Mouse (Mus musculus) B cell, adult 2 months (primary cell): ENCODE data around the gene Nr4a1.
A peak's percentile ranks its signal among the peaks of the same experiment; 100 is the strongest.

ENCODE experiments used
- DNase-seq, 2 experiments: peaks; one replicate each; pipeline ENCODE4 v3.0.0; 2022

Gene Nr4a1

DNA sequence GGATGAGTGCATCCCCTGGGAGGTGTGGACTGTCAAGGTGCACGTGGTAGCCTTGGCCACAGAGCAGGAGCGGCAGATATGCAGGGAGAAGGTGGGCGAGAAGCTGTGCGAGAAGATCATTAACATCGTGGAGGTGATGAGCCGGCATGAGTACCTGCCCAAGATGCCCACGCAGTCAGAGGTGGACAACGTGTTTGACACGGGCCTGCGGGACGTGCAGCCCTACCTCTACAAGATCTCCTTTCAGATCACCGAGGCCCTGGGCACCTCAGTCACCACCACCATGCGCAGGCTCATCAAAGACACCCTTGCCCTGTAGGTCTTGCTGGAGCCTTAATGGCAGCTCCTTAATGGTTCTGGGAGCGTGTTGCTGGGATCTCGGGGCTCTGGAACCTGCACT is 36.3 kb downstream of the Nr4a1 start:
- DNase-seq, result no peak

GRCm38 (mm10) chr15:101292012-101292411 is 37.9 kb downstream of the Nr4a1 start:
- no peak for DNase-seq

DNA sequence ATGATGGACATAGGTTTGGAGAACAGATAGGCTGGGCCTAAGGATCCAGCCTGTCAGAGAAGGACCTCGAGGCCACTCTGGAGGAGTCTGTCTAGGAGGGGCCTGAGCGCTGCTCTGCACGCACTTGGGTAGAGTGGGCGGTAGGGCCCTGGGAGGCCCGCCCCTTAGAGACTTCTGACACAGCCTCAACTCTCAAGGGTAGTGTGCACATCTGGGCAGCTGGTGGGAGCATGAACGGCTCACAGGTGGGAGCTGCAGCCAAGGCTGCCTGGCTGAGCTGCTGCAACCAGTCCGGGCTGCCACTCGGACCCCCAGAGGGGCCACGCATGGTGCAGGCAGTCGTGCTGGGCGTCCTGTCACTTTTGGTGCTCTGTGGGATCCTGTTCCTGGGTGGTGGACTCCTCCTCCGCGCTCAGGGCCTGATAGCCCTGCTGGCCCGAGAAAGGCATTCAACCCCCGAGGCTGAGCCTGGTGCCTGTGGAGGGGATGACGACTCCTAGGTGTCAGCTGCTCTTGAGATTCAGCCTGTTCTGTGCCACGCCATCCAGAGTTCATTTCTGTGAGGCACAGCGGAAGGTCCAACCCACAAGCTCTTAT is 39.1 kb downstream of the Nr4a1 start, which contains the start of gene 6030408B16Rik:
6030408B16Rik (plus strand) TSS at position 188 of the 597 bp plus-strand sequence.
- peak in 1 of 2 experiments; percentile 28 for DNase-seq

DNA sequence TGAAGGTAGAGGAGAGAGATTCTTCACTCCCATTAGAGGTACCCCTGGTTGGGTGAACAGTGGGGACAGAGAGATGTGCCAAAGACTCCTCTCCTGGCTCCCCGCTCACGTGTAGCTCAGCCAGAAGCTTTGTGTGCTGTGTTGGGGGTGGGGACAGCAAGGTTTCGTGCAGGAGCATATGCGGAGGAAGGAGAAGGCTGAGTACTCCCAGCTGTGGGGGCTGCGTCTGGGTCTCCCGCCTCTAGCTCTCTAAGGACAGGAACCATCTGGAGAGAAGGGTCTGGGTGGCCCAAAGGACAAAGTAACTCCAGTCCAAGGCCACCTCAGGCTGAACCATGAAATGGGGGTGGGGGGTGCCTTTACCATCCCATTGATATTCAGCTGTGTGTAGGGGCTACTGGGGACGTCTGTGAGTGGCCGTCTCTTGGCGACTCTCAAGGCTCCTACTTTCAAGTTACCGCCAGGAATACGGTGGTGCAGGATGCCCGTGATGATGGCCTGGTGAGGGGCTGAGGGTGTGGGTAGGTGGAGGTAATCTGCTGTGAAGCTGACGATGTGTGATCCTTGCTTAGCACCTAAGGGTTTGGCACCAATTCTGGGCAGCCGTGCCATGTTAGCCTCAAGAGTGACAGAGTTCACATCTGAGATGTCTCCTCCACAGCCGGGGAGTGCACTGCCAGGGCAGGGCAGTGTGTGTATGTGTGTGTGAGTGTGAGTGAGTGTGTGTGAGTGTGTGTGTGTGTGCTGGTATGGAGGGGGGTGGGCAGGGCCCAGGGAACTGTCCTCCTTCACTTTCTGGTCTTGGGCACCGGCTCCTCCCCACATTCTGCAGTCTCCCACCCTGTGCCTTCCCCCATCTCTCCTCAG is 40.2 kb downstream of the Nr4a1 start:
- DNase-seq, result no peak

- DNase-seq, result no peak
Observed at GRCm38 (mm10) chr15:101295106-101295505, 41.0 kb downstream of the Nr4a1 start.

DNA sequence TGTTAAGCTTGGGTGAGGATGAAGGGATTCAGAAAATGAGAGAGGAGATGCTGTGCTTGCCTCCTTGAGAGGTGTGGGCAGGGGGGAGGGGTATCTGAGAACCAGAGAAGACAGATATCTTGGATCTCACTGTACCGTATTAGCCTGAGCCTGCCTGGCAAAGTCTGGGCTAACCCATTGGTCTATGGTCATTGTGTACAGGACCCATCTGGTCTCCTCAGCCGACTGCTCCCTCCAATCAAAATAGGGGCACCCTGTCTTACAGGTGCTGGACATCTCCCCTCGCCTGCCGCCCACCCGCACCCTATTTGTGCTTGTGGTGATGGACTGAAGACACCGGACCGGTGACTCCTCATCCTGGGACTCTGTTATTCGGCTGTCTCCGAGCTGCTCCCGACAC is 41.5 kb downstream of the Nr4a1 start:
- DNase-seq, result no peak

GRCm38 (mm10) chr15:101296091-101296490 is 42.0 kb downstream of the Nr4a1 start:
- no peak for DNase-seq

DNA sequence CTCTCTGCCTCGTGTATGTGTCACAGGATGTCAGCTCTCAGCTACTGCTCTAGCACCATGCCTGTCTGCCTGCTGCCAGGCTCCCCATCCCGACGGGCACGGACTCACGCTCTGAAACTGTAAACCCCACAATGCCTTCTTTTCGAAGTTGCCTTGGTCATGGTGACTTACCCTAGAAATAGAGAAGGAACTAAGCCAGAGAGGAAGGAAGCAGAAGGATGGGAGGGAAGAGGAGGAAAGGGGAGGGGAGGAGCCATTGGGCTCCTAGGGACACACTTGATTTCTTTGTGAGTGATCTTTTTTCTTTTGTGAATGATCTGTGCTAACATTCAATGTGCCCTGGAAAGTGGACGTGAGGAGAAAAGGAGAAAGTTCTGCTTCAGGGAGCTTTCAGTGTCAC is 43.9 kb downstream of the Nr4a1 start:
- no peak for DNase-seq

DNA sequence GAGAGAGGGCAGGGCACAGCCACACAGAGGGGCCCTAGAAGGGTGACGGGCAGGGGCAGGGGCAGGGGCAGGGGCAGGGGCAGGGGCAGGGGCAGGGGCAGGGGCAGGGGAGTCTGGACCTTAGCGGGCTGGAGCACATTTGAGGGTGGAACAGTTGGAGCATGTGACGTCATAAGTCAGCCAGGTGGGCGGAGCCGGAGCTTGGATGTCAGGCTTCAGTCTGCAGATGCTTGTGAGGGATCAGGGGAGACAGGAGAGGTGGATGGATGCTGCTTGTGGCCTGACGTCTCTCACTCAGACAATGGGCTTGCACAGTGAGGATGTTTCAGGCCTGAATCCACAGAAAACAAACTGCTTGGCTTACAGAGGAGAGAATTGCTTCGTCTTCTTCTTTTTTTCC is 44.5 kb downstream of the Nr4a1 start:
- DNase-seq, result no peak

DNA sequence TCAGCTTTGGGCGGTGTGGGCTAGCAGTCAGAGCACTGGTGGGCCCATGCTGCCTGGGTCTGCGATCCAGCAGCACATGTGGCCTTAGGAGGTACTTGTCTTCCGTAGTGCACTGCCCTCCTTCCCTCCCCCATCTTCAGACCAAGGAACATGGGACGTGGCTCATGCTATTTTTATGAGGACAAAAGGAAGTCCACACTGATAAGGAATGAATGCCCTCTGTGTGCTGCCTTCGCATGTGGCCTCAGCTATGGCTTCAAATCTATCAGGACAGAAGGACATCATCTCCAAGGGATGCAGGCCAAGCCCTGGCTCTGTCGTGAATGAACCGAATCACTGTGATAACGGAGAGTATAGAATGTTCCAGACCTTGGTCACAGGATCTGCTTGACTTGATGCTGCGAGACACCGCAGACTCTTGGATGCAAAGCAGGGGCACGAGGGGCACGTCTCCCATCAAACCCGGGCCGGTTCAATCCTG is 45.5 kb downstream of the Nr4a1 start:
- no peak for DNase-seq

- no peak for DNase-seq
Observed at GRCm38 (mm10) chr15:101300128-101300527, 46.1 kb downstream of the Nr4a1 start.

- no peak for DNase-seq
Observed at GRCm38 (mm10) chr15:101302201-101302600, 48.1 kb downstream of the Nr4a1 start.

- no peak for DNase-seq
Observed at GRCm38 (mm10) chr15:101303830-101304229, 49.8 kb downstream of the Nr4a1 start.

DNA sequence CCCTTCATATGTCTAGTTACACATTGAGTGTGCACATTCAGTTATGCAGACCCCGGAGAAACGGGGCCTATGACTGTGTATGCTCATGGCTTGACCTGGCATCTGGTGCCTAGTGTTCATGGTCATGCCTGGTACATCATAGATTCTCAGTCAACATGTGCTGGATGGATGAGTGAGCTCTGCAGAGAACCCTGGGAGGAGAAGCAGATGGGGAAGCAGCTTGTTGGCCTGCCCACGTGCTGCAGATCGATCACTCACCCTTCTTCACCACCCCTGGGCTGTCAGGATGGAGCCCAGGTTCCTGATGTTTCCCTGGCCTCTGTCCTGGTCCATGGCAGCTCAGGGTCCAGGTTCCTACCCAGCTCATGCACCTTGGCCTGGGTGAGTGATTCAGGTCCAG is 52.4 kb downstream of the Nr4a1 start:
- DNase-seq, result no peak

- DNase-seq, result peak in 1 of 2 experiments; percentile 13
Observed at GRCm38 (mm10) chr15:101308440-101309348, 54.6 kb downstream of the Nr4a1 start.

GRCm38 (mm10) chr15:101309493-101309892 is 55.4 kb downstream of the Nr4a1 start:
- no peak for DNase-seq

DNA sequence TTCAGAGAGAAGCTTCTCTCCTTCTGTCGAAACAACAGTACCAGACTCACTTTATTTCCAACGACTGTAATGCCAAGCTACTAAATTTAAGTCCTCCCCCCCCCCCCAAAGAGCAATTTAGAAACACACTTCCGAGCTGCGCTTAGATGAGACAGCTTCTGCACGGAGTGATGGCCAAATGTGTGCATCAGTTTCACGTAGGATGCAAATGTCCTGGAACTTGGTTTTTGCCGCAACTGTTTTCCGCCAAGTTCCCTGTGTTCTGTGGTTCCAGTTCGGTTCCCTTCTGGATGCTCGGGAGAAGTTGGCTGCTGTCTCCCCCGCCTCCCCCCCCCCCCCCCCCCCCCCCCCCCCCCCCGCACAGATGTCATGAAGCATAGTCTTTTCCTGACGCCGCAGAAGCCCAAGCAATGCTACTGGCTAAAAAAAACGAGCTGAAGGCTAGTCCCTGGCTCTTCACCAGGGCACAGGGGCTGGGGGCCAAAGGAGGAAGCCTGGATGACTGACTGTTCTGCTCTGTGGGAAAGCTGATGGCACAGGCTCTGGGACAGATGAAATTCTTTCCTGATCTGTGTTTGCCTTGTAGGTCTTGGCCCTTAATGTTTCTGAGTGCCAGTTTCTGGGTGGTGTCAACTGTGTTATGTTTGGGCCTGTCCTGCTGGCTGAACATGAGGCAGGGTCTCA is 57.2 kb downstream of the Nr4a1 start:
- DNase-seq, result no peak

DNA sequence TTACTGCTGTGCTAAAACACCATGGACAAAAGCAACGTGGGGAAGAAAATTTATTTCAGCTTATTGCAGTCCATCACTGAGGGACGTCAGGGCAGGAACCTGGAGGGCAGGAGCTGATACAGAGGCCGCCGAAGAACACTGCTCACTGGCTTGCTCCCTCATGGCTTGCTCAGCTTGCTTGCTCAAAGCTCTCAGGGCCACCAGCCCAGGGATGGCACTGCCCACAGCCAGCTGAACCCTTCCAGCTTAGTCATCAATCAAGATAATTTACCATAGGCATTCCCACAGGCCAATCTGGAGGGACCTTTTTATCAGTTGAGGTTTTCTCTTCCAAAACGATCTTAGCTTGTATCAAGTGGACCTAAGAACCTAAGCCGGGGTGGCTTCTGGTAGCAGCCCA is 57.9 kb downstream of the Nr4a1 start:
- DNase-seq, result no peak

DNA sequence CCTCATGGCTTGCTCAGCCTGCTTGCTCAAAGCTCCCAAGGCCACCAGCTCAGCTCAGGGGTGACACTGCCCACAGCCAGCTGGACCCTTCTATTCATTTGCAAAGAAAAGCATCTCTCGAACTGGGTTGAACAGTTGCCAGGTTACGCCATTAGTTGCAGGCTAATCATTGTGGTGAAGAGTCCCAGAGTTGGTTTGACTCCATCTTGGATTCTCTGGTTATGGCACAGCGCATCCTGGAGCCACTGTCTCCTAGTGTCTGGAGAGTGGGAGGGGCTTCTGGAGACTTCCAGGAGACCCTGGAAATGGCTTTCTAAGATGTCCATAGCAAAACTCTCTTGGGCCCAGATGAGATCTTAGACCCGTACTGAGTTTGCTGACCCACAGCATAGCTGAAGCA is 61.3 kb downstream of the Nr4a1 start:
- no peak for DNase-seq

DNA sequence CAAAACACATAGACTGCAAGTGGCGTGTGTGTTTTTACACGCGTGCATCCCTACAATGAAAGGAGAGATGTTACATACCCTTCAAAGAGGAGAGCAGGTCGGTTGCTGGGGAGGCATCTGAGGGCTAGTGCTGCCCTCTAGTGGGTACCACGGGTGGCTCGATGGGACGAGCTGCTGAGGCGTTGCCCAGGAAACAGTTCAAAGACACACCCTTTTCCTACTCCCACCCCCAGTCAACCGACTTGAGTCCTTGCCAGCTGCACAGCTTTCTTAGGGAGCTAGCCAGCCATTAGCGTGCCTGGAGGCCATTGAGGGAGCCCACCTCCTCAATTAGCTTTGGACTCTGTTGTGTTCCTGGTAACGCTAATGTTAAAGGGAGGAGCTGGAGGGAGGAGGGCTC is 61.8 kb downstream of the Nr4a1 start:
- peak; percentile 89 to 90 for DNase-seq

DNA sequence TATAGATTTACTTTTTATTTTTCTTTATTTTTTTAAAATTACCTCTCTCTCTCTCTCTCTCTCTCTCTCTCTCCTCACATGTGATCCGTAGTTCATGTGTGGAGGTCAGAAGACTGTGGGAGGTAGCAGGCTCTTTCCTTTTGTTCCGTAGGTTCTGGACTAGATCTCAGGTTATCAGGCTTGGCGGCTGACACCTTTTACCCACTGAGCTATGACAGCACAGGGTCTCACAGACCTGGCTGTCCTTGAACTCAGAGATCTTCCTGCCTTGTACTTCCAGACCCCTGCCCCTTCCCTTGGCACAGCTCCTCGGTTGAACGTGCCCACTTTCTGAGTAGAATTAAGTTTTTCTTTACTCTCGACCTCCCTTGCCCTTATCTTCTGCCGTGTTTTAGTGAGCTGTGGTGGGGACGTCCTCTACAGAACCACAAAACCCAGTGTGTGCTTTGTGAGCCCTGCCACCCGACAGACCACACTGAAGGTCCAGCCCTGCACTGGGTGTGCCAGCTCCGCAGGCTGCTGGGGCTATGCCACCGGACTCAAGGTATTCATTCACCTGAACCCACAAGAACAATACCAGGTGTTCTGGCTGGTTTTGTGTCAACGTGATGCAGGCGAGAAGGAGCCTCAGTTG is 62.3 kb downstream of the Nr4a1 start:
- DNase-seq, result no peak
